In the genomic region with DNA sequence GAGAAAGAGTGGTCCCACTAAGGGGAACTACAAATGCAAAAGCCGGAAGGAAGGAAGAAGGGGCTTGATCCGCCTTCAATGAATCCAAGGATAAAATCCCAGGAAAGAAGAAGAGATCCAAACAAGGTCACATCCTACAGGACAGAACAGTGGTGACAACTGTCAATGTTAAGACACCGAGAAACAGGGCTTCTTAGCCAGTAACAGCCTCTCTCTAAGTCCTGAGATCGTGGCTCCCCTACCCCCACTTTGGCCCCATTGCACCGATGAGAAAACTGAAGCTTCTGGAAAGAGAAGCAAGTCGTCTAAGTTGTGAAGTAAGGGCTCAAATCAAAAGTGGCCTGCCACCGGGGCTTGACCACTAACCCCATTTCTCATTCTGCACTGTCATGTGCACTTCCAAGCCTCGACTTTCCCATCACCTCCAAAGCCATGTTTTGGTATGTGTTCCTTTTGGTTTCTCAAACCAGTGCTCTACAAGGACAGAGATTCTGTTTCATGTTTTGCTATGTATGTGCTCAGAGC, we compare ENCODE assay signal across 9 mouse cellular contexts. TPM values are rescaled to one million over a fixed set of nuclear protein-coding genes. Genes with fewer than 3 reads are reported as not detected.
A peak's percentile ranks its signal among the peaks of the same experiment; 100 is the strongest.
DNase-seq lines count a peak whose midpoint lies in the region; ATAC-seq and TF ChIP-seq lines count a peak whose summit lies in the region.
"Had no signal": no experiment of that assay in that cellular context is flagged by ENCODE, and none has a peak within 500 bp of the region (broad histone marks: within the 10 kb centered on the region; RNA-seq: fewer than 3 reads in every experiment).

No protein-coding gene starts in this region.

- DNase-seq in kidney, postnatal 0 days (ENCODE audit: low spot score) = no peak
- no peak for DNase-seq in kidney, adult 8-10 months
- no peak for DNase-seq in gastrocnemius, postnatal 25 days
- DNase-seq in kidney, postnatal 4 days = no peak
- DNase-seq in layer of hippocampus, adult 11-12 months (ENCODE audit: low spot score) = no peak
- DNase-seq: kidney, adult 11 months had no signal

- TF ChIP-seq CTCF in kidney, postnatal 0 days (IDR thresholded peaks at IDR 0.05; ENCODE audit: low read depth) = no peak

- 53% methylated on average over 8 of the region's 8 CpGs for WGBS in kidney, postnatal 0 days
- 60% methylated on average over 8 of the region's 8 CpGs for WGBS in embryonic facial prominence, embryonic 12.5 days
- WGBS in hindbrain, embryonic 13.5 days = 64% methylated on average over 8 of the region's 8 CpGs
- 54% methylated on average over 8 of the region's 8 CpGs for WGBS in midbrain, embryonic 12.5 days

- no peak for ATAC-seq in kidney, postnatal 0 days (replicated peaks; ENCODE audit: low FRiP score, low read depth)
- no peak for ATAC-seq in embryonic facial prominence, embryonic 12.5 days (ENCODE audit: insufficient number of reproducible peaks, insufficient read depth, low FRiP score, low TSS enrichment)
- ATAC-seq in hindbrain, embryonic 13.5 days (ENCODE audit: low FRiP score) = no peak
- no peak for ATAC-seq in midbrain, embryonic 12.5 days (ENCODE audit: low FRiP score, low read depth)

- H3K27ac ChIP-seq in kidney, postnatal 0 days = no peak overlapping the region
- H3K27ac ChIP-seq in embryonic facial prominence, embryonic 12.5 days = no peak overlapping the region
- H3K27ac ChIP-seq in hindbrain, embryonic 13.5 days = peak overlapping the region; percentile 92; the same call in 1 of the 2 replicates
- no peak overlapping the region for H3K27ac ChIP-seq in midbrain, embryonic 12.5 days (replicated peaks)

- H3K4me3 ChIP-seq in kidney, postnatal 0 days (replicated peaks; ENCODE audit: low read depth, low read length) = no peak overlapping the region
- H3K4me3 ChIP-seq in embryonic facial prominence, embryonic 12.5 days = peak overlapping the region; percentile 83; the same call in 1 of the 2 replicates
- peak overlapping the region; percentile 80 for H3K4me3 ChIP-seq in hindbrain, embryonic 13.5 days
- H3K4me3 ChIP-seq in midbrain, embryonic 12.5 days = peak overlapping the region; percentile 83; the same call in 1 of the 2 replicates

- H3K4me1 ChIP-seq in kidney, postnatal 0 days (replicated peaks; ENCODE audit: insufficient read depth, low read length) = peaks cover 11% of the 10 kb centered on the region; the same call in 1 of the 2 replicates
- H3K4me1 ChIP-seq in embryonic facial prominence, embryonic 12.5 days = peaks cover 14% of the 10 kb centered on the region
- peaks cover 30% of the 10 kb centered on the region for H3K4me1 ChIP-seq in hindbrain, embryonic 13.5 days (replicated peaks)
- H3K4me1 ChIP-seq in midbrain, embryonic 12.5 days = peaks cover 22% of the 10 kb centered on the region; the same call in 1 of the 2 replicates

- no peaks in the 10 kb centered on the region for H3K27me3 ChIP-seq in kidney, postnatal 0 days (ENCODE audit: insufficient read depth, low read length)
- H3K27me3 ChIP-seq in embryonic facial prominence, embryonic 12.5 days = peaks cover 6% of the 10 kb centered on the region; the same call in 1 of the 2 replicates
- peaks cover 13% of the 10 kb centered on the region for H3K27me3 ChIP-seq in hindbrain, embryonic 13.5 days
- H3K27me3 ChIP-seq in midbrain, embryonic 12.5 days = peaks cover 27% of the 10 kb centered on the region

- H3K4me2 ChIP-seq in kidney, postnatal 0 days (ENCODE audit: low read length) = peak overlapping the region; percentile 94
- peak overlapping the region; percentile 90 for H3K4me2 ChIP-seq in embryonic facial prominence, embryonic 12.5 days (replicated peaks)
- peak overlapping the region; percentile 80 for H3K4me2 ChIP-seq in hindbrain, embryonic 13.5 days
- peak overlapping the region; percentile 87 for H3K4me2 ChIP-seq in midbrain, embryonic 12.5 days (replicated peaks)

- no peak overlapping the region for H3K9ac ChIP-seq in kidney, postnatal 0 days (ENCODE audit: low read depth, low read length)
- no peak overlapping the region for H3K9ac ChIP-seq in embryonic facial prominence, embryonic 12.5 days
- peak overlapping the region; percentile 90 for H3K9ac ChIP-seq in hindbrain, embryonic 13.5 days
- H3K9ac ChIP-seq in midbrain, embryonic 12.5 days (replicated peaks) = no peak overlapping the region

- H3K9me3 ChIP-seq in kidney, postnatal 0 days (replicated peaks; ENCODE audit: low read length) = no peaks in the 10 kb centered on the region
- no peaks in the 10 kb centered on the region for H3K9me3 ChIP-seq in embryonic facial prominence, embryonic 12.5 days
- H3K9me3 ChIP-seq in hindbrain, embryonic 13.5 days = no peaks in the 10 kb centered on the region
- H3K9me3 ChIP-seq in midbrain, embryonic 12.5 days = no peaks in the 10 kb centered on the region

- no peaks in the 10 kb centered on the region for H3K36me3 ChIP-seq in kidney, postnatal 0 days (ENCODE audit: insufficient read depth, low read length)
- H3K36me3 ChIP-seq in embryonic facial prominence, embryonic 12.5 days = no peaks in the 10 kb centered on the region
- no peaks in the 10 kb centered on the region for H3K36me3 ChIP-seq in hindbrain, embryonic 13.5 days
- no peaks in the 10 kb centered on the region; the same call in 1 of the 2 replicates for H3K36me3 ChIP-seq in midbrain, embryonic 12.5 days

RNA-seq across cellular contexts. Expression of gene B4galt5, which starts 1.2 kb away (rescaled TPM):
- polyA plus RNA-seq in kidney, postnatal 0 days (2015; fragmentation: Nextera tagmentation; extraction: Ambion mirVana) = 19.5 and 22.6 TPM in 2 replicates
- polyA plus RNA-seq in embryonic facial prominence, embryonic 12.5 days (2016; fragmentation: Nextera tagmentation; extraction: Ambion mirVana) = 14.5 and 19.7 TPM in 2 replicates
- polyA plus RNA-seq in hindbrain, embryonic 13.5 days (2015; fragmentation: Nextera tagmentation; extraction: Ambion mirVana) = 12.3 and 12.5 TPM in 2 replicates
- 12.7 and 12.9 TPM in 2 replicates for polyA plus RNA-seq in midbrain, embryonic 12.5 days (2016; fragmentation: Nextera tagmentation; extraction: Ambion mirVana)
- 1 to 10 TPM; 9.8 to 10.0 TPM for total RNA-seq in gastrocnemius, postnatal 25 days (2021)
